ENCODE assay signal across 12 mouse cellular contexts in genomic region chr1:144775331-144775730, GRCm38 (mm10). TPM values are rescaled to one million over a fixed set of nuclear protein-coding genes. Genes with fewer than 3 reads are reported as not detected.
DNase-seq lines count a peak whose midpoint lies in the region; ATAC-seq and TF ChIP-seq lines count a peak whose summit lies in the region.
"Had no signal": no experiment of that assay in that cellular context is flagged by ENCODE, and none has a peak within 500 bp of the region (broad histone marks: within the 10 kb centered on the region; RNA-seq: fewer than 3 reads in every experiment).

Rgs18 (minus strand) TSS chr1:144775435.

- DNase-seq in midbrain, embryonic 14.5 days: peak; percentile 0
- peak; percentile 50 to 51 for DNase-seq in natural killer cell, adult 2 months (ENCODE audit: low spot score in 2 of 2)
- no peak for DNase-seq in layer of hippocampus, postnatal 36 days
- DNase-seq in right cerebral cortex, postnatal 4 days: no peak
- DNase-seq in yolk sac, embryonic 10.5 days (ENCODE audit: low spot score): no peak
- DNase-seq: gastrocnemius, postnatal 25 days had no signal

- no peak within 1 kb of the TSS for H3K4me2 ChIP-seq in midbrain, embryonic 14.5 days (ENCODE audit: low read length)
- H3K4me2 ChIP-seq in midbrain, embryonic 13.5 days (replicated peaks): no peak within 1 kb of the TSS
- H3K4me2 ChIP-seq in liver, embryonic 12.5 days: peak within 1 kb of the TSS; percentile 46
- H3K4me2 ChIP-seq: neural tube, embryonic 13.5 days had no signal

- WGBS in midbrain, embryonic 14.5 days: 79% methylated on average over 5 of the region's 5 CpGs
- 80% methylated on average over 5 of the region's 5 CpGs for WGBS in midbrain, embryonic 13.5 days
- 17% methylated on average over 5 of the region's 5 CpGs for WGBS in liver, embryonic 12.5 days (ENCODE audit: insufficient replicate concordance)

- no peak for TF ChIP-seq POLR2A in bone marrow macrophage, adult 2 months (IDR thresholded peaks at IDR 0.05; ENCODE audit: borderline replicate concordance, low read depth, low read length)

- TF ChIP-seq CTCF in bone marrow macrophage, adult 2 months (IDR thresholded peaks at IDR 0.05; ENCODE audit: low read depth, low read length): no peak

- H3K4me3 ChIP-seq in midbrain, embryonic 14.5 days (replicated peaks; ENCODE audit: low read depth, low read length): no peak within 1 kb of the TSS
- no peak within 1 kb of the TSS for H3K4me3 ChIP-seq in midbrain, embryonic 13.5 days (replicated peaks)
- H3K4me3 ChIP-seq in bone marrow macrophage, adult 2 months (ENCODE audit: insufficient read depth, low read length): peak within 1 kb of the TSS; percentile 40
- H3K4me3 ChIP-seq in liver, embryonic 12.5 days: peak within 1 kb of the TSS; percentile 29
- H3K4me3 ChIP-seq: neural tube, embryonic 13.5 days had no signal

- no peak within 1 kb of the TSS for H3K9ac ChIP-seq in midbrain, embryonic 14.5 days (replicated peaks; ENCODE audit: low read length)
- no peak within 1 kb of the TSS for H3K9ac ChIP-seq in midbrain, embryonic 13.5 days (replicated peaks)
- no peak within 1 kb of the TSS; the same call in 1 of the 2 replicates for H3K9ac ChIP-seq in liver, embryonic 12.5 days
- H3K9ac ChIP-seq: neural tube, embryonic 13.5 days had no signal

- H3K27ac ChIP-seq in midbrain, embryonic 14.5 days (replicated peaks; ENCODE audit: low read depth, low read length): no peak within 1 kb of the TSS
- no peak within 1 kb of the TSS for H3K27ac ChIP-seq in midbrain, embryonic 13.5 days
- peak within 1 kb of the TSS; percentile 83 for H3K27ac ChIP-seq in bone marrow macrophage, adult 2 months (ENCODE audit: insufficient read depth, low read depth, low read length)
- H3K27ac ChIP-seq in liver, embryonic 12.5 days: peak within 1 kb of the TSS; percentile 64; the same call in 1 of the 2 replicates
- H3K27ac ChIP-seq: neural tube, embryonic 13.5 days had no signal

- no peaks in the 10 kb centered on the region for H3K9me3 ChIP-seq in midbrain, embryonic 14.5 days (ENCODE audit: control insufficient read depth, low read length)
- H3K9me3 ChIP-seq in midbrain, embryonic 13.5 days: 0 out of 2 replicates have a peak, but pooled peaks cover 2% of the 10 kb centered on the region
- no peaks in the 10 kb centered on the region for H3K9me3 ChIP-seq in liver, embryonic 12.5 days (replicated peaks)
- H3K9me3 ChIP-seq: neural tube, embryonic 13.5 days had no signal

- no peaks in the 10 kb centered on the region for H3K4me1 ChIP-seq in midbrain, embryonic 14.5 days (ENCODE audit: control insufficient read depth, insufficient read depth, low read length)
- no peaks in the 10 kb centered on the region for H3K4me1 ChIP-seq in midbrain, embryonic 13.5 days (replicated peaks)
- peaks cover 2% of the 10 kb centered on the region; the same call in 1 of the 2 replicates for H3K4me1 ChIP-seq in bone marrow macrophage, adult 2 months (ENCODE audit: control insufficient read depth, insufficient read depth, low read length)
- H3K4me1 ChIP-seq in liver, embryonic 12.5 days: 0 out of 2 replicates have a peak, but pooled peaks cover 5% of the 10 kb centered on the region
- H3K4me1 ChIP-seq: neural tube, embryonic 13.5 days had no signal

- ATAC-seq in midbrain, embryonic 14.5 days (ENCODE audit: low FRiP score, low TSS enrichment): no peak
- ATAC-seq in midbrain, embryonic 13.5 days: no peak
- ATAC-seq in liver, embryonic 12.5 days: peak; percentile 87
- ATAC-seq: Patski had no signal

- H3K27me3 ChIP-seq in midbrain, embryonic 14.5 days (ENCODE audit: control insufficient read depth, insufficient read depth, low read length): no peaks in the 10 kb centered on the region
- no peaks in the 10 kb centered on the region for H3K27me3 ChIP-seq in midbrain, embryonic 13.5 days
- no peaks in the 10 kb centered on the region for H3K27me3 ChIP-seq in liver, embryonic 12.5 days (replicated peaks)
- H3K27me3 ChIP-seq: neural tube, embryonic 13.5 days; Patski had no signal

- no peaks in the 10 kb centered on the region for H3K36me3 ChIP-seq in midbrain, embryonic 14.5 days (ENCODE audit: control insufficient read depth, insufficient read depth, low read length)
- H3K36me3 ChIP-seq in midbrain, embryonic 13.5 days: no peaks in the 10 kb centered on the region
- H3K36me3 ChIP-seq in liver, embryonic 12.5 days: no peaks in the 10 kb centered on the region
- H3K36me3 ChIP-seq: neural tube, embryonic 13.5 days had no signal

RNA-seq across cellular contexts. Expression of gene Rgs18, which starts in this region (rescaled TPM):
- 0.43 TPM in 1 of 2 replicates, not detected in the other for polyA plus RNA-seq in midbrain, embryonic 14.5 days (2014; fragmentation: Nextera tagmentation; extraction: Ambion mirVana)
- 0.50 and 0.54 TPM in 2 replicates for polyA plus RNA-seq in midbrain, embryonic 13.5 days (2015; fragmentation: Nextera tagmentation; extraction: Ambion mirVana)
- polyA plus RNA-seq in bone marrow macrophage, adult 2 months (2012; ENCODE audit: insufficient read depth, insufficient read length, missing spikeins): 45.6 and 48.6 TPM in 2 replicates
- polyA plus RNA-seq in liver, embryonic 12.5 days (2016; fragmentation: Nextera tagmentation; extraction: Ambion mirVana): 23.4 and 29.0 TPM in 2 replicates
- not detected for total RNA-seq in layer of hippocampus, postnatal 36 days (2021)
- polyA plus RNA-seq: Patski; small intestine, adult 2 months had no signal

Comparison
In these comparisons a context has a peak if more than half of its experiments do, and no peak if none do; other contexts are left out.
1. RNA of gene Rgs18 (polyA plus RNA-seq): 45.6 to 48.6 TPM in bone marrow macrophage, adult 2 months and 23.4 to 29.0 TPM in liver, embryonic 12.5 days; 0.50 to 0.54 TPM in midbrain, embryonic 13.5 days and 0.43 TPM in midbrain, embryonic 14.5 days; every median in the first group is over 10 times any median in the second.
2. Peak in DNase-seq in midbrain, embryonic 14.5 days; RNA of the gene not detected or under 1 TPM.
3. DNase-seq: peak in natural killer cell, adult 2 months (2 of 2); none in layer of hippocampus, postnatal 36 days (0 of 2), right cerebral cortex, postnatal 4 days (single experiment) and yolk sac, embryonic 10.5 days (single experiment).
4. H3K27ac ChIP-seq: peak in bone marrow macrophage, adult 2 months (single experiment) and liver, embryonic 12.5 days (single experiment); none in midbrain, embryonic 14.5 days (single experiment) and midbrain, embryonic 13.5 days (single experiment).
5. H3K4me3 ChIP-seq: peak in bone marrow macrophage, adult 2 months (single experiment) and liver, embryonic 12.5 days (single experiment); none in midbrain, embryonic 14.5 days (single experiment) and midbrain, embryonic 13.5 days (single experiment).